Mouse (Mus musculus) kidney, postnatal 0 days (tissue): ENCODE results near the gene Bend5. TPM values are rescaled to one million over a fixed set of nuclear protein-coding genes. Genes with fewer than 3 reads are reported as not detected.

Source experiments
- ATAC-seq: fragments of 200-750 bp; cut with Nextera tagmentation; replicated peaks from 2 replicates; pipeline ENCODE4 v1.8.0; 2017; ENCODE audit warnings: low read depth, moderate number of reproducible peaks, moderate TSS enrichment, moderate library complexity; ENCODE audit not compliant: low FRiP score
- DNase-seq: peaks from one replicate; pipeline ENCODE4 v3.0.0-alpha.2; 2016; ENCODE audit warnings: low spot score
- H3K27ac ChIP-seq: fragments of 300-500 bp; sonication (generic); 2 replicates; pipeline ENCODE4 v1.5.1; 2014; ENCODE audit warnings: mild to moderate bottlenecking
- H3K27me3 ChIP-seq: fragments of 300-500 bp; sonication (generic); 2 replicates; pipeline ENCODE4 v1.6.1; 2014; ENCODE audit warnings: low read length, mixed read lengths; ENCODE audit not compliant: insufficient read depth
- H3K36me3 ChIP-seq: fragments of 300-500 bp; sonication (generic); 2 replicates; pipeline ENCODE4 v1.6.1; 2014; ENCODE audit warnings: low read length, mixed read lengths; ENCODE audit not compliant: insufficient read depth
- H3K4me1 ChIP-seq: fragments of 300-500 bp; sonication (generic); replicated peaks from 2 replicates; pipeline ENCODE4 v1.6.1; 2014; ENCODE audit warnings: antibody characterized with exemption, low read length, mixed read lengths; ENCODE audit not compliant: insufficient read depth
- H3K4me2 ChIP-seq: fragments of 300-500 bp; sonication (generic); 2 replicates; pipeline ENCODE4 v1.6.1; 2014; ENCODE audit warnings: mild to moderate bottlenecking, low read length, moderate library complexity, mixed read lengths
- H3K4me3 ChIP-seq: fragments of 300-500 bp; sonication (generic); replicated peaks from 2 replicates; pipeline ENCODE4 v1.5.1; 2014; ENCODE audit warnings: low read depth, low read length
- H3K9ac ChIP-seq: fragments of 300-500 bp; sonication (generic); 2 replicates; pipeline ENCODE4 v1.6.1; 2014; ENCODE audit warnings: low read depth, low read length
- H3K9me3 ChIP-seq: fragments of 300-500 bp; sonication (generic); replicated peaks from 2 replicates; pipeline ENCODE4 v1.6.1; 2016; ENCODE audit warnings: low read length, inconsistent platforms, mixed read lengths
- CTCF ChIP-seq: IDR thresholded peaks from 2 replicates; pipeline ENCODE4 v1.5.1; 2016; ENCODE audit warnings: antibody characterized with exemption, low read depth, mild to moderate bottlenecking, moderate library complexity
- WGBS: fragments of 180-500 bp; shearing (Covaris S2); extraction: QIAGEN DNeasy Blood & Tissue Kit; methylation state at CpG from one replicate; pipeline ENCODE4 v1.1.7; 2014; 5-methylcytosine and 5-hydroxymethylcytosine counted together
- polyA plus RNA-seq: library from polyadenylated mRNA; unstranded; fragments of >200 nt; fragmentation: Nextera tagmentation; extraction: Ambion mirVana; gene quantifications from 2 replicates; pipeline ENCODE4 v1.2.1, GENCODE M21; 2015

The Bend5 gene
- polyA plus RNA-seq, 1 experiment from 2014 or later: 33.8 TPM

- 78% methylated on average over 5 of the region's 5 CpGs for WGBS
- DNase-seq: no peak
- TF ChIP-seq CTCF: no peak
- H3K27me3 ChIP-seq: no peaks in the 10 kb centered on the region
- H3K9me3 ChIP-seq: no peaks in the 10 kb centered on the region
- no peak overlapping the region for H3K9ac ChIP-seq
- H3K4me1 ChIP-seq: no peaks in the 10 kb centered on the region
- H3K27ac ChIP-seq: no peak overlapping the region
- no peaks in the 10 kb centered on the region for H3K36me3 ChIP-seq
- no peak overlapping the region for H3K4me2 ChIP-seq
- ATAC-seq: no peak
- no peak overlapping the region for H3K4me3 ChIP-seq
Measured at GRCm38 (mm10) chr4:111486187-111486586, 71.4 kb downstream of the Bend5 start.

DNA sequence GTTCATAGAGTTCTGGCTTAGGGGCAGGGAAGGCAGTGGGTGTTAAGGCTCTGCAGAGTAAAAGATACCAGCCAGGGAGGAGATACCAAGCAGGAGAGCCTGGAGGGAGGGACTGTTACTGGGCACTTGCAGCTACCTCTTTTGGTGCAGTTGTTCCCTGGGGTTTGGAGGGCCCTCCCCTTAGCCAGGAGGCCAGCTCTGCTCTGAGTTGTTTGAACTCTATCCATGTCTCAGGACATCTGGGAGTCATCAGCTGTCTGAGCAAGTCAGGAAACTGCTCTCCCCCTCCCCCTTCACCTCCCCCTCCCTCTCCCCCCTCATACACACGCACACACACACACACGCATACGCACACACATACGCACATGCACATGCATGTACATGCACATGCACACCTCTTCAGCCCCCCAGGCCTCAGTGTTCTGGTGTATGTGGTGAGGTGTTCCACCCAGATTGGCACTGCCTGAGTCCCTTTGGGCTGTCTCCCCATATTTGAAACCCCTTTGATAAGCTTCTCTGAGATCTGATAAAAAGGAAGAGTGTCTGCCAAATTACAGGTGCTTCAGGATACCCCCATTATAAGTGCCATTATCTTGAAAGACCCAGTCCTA lies 72.5 kb downstream of the Bend5 start:
- no peak for ATAC-seq
- Histone ChIP-seq H3K36me3 (no peaks in the 10 kb centered on the region), H3K9ac (no peak overlapping the region), H3K27me3 (no peaks in the 10 kb centered on the region), H3K9me3 (no peaks in the 10 kb centered on the region), H3K4me2 (no peak overlapping the region), H3K4me1 (no peaks in the 10 kb centered on the region), H3K27ac (no peak overlapping the region), H3K4me3 (no peak overlapping the region)
- WGBS: 73% methylated on average over 4 of the region's 4 CpGs
- no peak for TF ChIP-seq CTCF
- DNase-seq: no peak

DNA sequence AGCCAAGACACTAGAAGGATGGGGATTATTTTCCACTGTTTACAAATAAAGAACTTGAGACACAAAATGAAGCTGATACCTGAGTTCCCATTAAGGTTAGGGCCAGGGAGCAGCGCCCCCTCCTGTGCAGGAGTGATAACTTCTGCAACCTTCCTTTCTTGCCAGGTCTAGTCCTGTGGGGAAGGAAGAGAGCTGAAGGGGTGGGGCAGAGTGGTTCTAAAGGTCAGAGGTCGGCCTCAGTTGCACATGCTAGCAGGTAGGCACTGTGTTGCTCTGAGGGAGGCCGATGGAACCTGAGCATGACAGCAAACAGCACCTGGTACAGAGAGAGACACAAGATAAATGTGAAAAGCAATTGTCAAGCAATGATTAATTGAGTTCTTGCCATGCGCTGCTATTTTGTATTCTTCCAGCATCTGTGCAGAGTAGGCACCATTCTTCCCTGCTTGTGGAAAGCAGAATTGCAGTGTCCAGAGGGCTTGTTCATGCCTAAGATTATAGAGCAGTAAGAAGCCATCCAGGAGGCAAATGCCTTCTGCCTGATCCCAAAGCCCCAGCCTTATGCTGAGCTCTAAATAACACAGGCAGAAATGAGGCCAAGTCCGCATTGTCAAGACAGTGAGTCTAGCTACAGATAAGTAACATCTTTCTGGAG lies 79.1 kb downstream of the Bend5 start:
- no peak for DNase-seq
- peak; percentile 61 for TF ChIP-seq CTCF
- no peaks in the 10 kb centered on the region for H3K9me3 ChIP-seq

GRCm38 (mm10) chr4:111495949-111496348 lies 81.1 kb downstream of the Bend5 start:
- WGBS: 4% methylated on average over 2 of the region's 2 CpGs
- TF ChIP-seq CTCF: peak; percentile 92
- Histone ChIP-seq H3K27ac (no peak overlapping the region), H3K4me1 (no peaks in the 10 kb centered on the region), H3K9ac (no peak overlapping the region), H3K4me2 (no peak overlapping the region), H3K27me3 (no peaks in the 10 kb centered on the region), H3K36me3 (no peaks in the 10 kb centered on the region), H3K4me3 (no peak overlapping the region), H3K9me3 (no peaks in the 10 kb centered on the region)
- ATAC-seq: peak; percentile 64
- DNase-seq: peak; percentile 72

More for the DNA sequence above, 79.1 kb downstream of the Bend5 start:
- WGBS: 58% methylated on average over 5 of the region's 5 CpGs
- Histone ChIP-seq H3K27ac (no peak overlapping the region), H3K27me3 (no peaks in the 10 kb centered on the region), H3K9ac (no peak overlapping the region), H3K4me1 (no peaks in the 10 kb centered on the region), H3K4me2 (no peak overlapping the region), H3K4me3 (no peak overlapping the region), H3K36me3 (no peaks in the 10 kb centered on the region)
- ATAC-seq: no peak

GRCm38 (mm10) chr4:111498751-111499150 lies 83.9 kb downstream of the Bend5 start:
- H3K4me2 ChIP-seq: no peak overlapping the region
- no peaks in the 10 kb centered on the region for H3K4me1 ChIP-seq
- H3K27me3 ChIP-seq: no peaks in the 10 kb centered on the region
- no peak overlapping the region for H3K9ac ChIP-seq
- TF ChIP-seq CTCF: no peak
- no peak for ATAC-seq
- H3K4me3 ChIP-seq: no peak overlapping the region
- whole genome bisulfite sequencing: 59% methylated on average over 3 of the region's 3 CpGs
- H3K36me3 ChIP-seq: no peaks in the 10 kb centered on the region
- H3K27ac ChIP-seq: no peak overlapping the region
- DNase-seq: no peak
- no peaks in the 10 kb centered on the region for H3K9me3 ChIP-seq

DNA sequence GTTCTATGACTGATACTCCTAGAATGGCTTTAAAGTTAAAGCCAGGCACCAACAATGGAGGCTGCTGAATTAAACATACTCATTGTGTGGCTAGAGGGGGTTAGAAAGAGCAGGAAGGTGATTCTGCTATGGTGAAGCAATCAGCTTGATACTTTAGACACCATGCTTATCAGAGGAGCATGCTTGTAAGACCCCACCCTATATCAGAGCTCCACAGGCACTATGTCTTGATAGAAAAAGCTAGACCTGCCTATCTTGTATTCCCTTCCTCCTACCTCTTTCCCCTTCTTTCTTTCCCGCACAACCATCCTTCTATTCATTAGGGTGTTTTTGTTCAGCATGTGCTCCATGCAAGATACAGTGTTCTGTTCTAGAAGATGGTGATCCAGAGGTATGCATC lies 86.6 kb downstream of the Bend5 start:
- Histone ChIP-seq H3K9ac (no peak overlapping the region), H3K36me3 (no peaks in the 10 kb centered on the region), H3K4me1 (no peaks in the 10 kb centered on the region), H3K27me3 (no peaks in the 10 kb centered on the region), H3K9me3 (no peaks in the 10 kb centered on the region), H3K4me2 (no peak overlapping the region), H3K4me3 (no peak overlapping the region), H3K27ac (no peak overlapping the region)
- 95% methylated on average over 1 of the region's 1 CpGs for WGBS
- ATAC-seq: no peak
- no peak for DNase-seq
- TF ChIP-seq CTCF: no peak
